Mouse (Mus musculus): ENCODE results near the gene Trp53inp2.
A peak's percentile ranks its signal among the peaks of the same experiment; 100 is the strongest.

Trp53inp2 gene

DNA sequence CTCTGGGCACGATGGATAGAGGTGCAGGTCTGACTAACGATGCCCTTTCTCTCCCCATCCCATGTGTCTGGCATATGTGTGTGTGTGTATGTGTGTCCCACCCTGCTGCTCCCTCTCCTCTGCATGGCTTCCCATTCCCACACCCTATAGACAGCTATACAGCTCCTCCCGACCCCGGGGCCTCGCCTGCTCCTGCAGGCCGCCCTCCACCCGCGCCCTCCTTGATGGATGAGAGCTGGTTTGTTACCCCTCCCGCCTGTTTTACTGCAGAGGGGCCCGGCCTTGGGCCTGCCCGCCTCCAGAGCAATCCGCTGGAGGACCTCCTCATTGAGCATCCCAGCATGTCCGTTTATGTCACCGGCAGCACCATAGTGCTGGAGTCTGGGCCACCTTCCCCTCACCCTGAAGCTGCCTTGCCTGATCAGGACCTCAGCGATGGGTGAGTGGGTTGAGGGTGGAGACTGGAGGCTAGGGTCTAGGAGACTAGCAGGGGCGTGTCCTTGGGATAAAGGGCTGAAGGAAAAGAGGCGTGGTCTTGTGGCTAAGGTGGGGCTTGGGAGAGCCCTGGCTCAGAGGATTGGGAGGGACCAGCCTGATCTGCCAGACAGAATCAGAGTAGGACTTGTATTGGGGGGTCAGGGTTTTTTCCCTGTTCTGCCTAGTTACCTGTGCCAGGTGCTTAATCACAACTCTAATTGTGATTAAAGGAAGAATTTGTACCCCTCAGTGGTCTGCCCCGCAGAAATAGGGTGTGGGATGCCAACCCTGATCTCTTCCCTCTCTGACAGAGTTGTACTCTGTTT, 5.1 kb downstream of the Trp53inp2 start:
- peak in 1 of 2 experiments; percentile 19 for DNase-seq

DNA sequence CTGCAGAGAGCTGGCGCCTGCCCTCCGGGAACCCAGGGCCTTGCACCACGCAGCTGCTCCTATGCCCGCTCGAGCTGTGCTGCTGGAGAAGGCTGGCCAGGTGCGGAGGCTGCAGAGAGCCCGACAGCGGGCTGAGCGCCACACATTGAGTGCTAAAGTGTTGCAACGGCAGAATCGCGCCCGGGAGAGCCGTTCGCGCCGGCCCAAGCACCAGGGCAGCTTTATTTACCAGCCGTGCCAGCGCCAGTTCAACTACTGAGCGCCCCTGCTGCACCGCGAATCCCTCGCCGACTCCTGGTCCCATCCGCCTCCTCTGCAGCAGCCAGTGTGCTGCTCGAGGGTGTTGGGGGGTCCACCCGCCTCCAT, 5.7 kb downstream of the Trp53inp2 start:
- peak in 1 of 2 experiments; percentile 18 for DNase-seq

DNA sequence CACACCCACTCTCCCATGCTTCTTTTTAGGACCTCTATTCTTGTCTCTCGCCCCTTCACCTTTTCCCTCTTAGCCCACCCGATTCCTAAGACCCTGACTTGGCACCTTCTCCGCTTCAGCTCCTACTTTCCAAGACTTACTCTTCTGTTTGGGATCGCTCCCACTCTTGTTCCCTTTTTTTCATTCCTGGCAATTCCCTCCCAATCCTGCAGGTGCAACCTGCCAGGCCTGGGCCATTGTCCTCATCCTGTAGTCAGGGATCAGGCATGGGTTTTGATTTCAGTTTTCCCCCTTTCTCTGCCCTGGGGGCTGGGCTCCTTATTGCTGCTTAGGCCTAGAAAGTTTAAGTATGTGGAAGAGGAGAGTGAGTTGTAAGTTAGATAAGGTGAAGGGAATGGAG, 6.2 kb downstream of the Trp53inp2 start:
- no peak for DNase-seq

DNA sequence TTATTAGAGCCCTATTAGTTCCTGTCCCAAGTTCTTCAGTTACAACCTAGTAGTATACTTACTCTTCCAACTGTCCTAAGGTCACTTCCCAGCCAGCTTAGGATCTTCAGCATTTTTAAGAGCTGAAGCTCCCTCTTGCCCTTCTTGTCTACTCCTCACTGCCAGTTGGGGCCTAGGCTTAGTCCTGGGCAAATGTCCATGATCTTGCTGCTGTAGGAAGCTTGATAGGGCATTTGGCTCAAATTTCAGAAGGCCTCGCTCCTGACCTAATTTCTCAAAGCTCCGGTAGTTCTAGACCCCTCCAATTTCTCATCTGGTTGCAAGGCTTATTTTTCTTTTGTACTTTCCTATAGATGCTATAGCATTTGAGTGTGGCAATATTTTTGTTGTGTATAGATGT, 7.7 kb downstream of the Trp53inp2 start:
- no peak for DNase-seq

DNA sequence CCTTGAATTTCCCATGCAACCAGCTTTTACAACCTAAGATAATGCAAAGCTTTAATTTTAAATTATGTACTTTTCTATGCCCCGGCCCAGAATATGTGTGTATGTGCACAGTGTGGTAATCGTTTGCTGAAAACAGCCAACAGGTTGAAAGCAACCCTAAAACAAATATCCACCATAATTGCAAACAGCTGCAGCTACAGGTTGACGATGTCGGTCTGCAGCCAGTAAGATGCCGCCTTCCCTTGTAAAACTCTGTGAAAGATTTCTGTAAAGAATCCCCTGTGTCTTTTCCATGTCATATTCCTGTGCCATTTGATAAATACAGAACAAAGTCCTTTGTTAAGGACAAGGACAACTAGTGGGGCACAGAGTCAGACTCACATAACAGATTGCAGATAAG, 13.7 kb downstream of the Trp53inp2 start:
- DNase-seq: no peak

DNA sequence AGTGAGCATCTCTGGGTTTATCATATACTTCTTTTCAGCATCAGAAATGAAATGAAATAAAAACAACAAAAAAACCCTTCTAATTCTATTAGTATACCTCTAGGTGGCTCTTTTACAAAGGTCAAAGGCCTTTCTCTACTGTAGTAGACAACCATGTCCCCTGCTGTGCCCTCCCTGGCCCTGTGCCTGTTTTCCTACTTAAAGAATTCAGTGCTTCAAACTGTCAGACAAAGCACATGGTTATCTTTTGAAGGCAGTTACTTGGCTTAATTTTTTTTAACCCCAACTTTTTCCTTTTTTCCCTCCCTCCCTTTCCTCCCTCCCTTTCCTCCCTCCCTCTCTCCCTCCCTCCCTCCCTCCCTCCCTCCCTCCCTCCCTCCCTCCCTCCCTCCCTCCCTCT, 19.4 kb downstream of the Trp53inp2 start:
- no peak for DNase-seq

DNA sequence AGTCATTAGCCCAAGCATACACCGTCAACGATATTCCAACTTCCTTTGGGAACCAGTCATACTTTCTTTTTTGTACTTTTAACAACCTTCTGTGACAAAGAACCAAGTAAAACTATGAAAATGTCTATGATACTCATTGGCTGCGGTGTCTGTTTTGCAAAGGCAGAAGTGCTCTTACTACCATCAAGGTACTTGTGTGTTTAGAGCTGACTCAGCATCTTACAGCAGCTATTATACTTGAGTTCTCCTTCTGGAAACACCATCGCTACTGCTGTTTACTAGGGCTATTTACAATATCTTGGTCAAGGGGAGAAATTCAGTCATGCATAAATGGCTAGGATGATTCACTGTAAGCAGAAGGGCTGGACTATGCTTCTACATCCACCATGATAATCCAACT, 21.1 kb downstream of the Trp53inp2 start:
- no peak for DNase-seq

DNA sequence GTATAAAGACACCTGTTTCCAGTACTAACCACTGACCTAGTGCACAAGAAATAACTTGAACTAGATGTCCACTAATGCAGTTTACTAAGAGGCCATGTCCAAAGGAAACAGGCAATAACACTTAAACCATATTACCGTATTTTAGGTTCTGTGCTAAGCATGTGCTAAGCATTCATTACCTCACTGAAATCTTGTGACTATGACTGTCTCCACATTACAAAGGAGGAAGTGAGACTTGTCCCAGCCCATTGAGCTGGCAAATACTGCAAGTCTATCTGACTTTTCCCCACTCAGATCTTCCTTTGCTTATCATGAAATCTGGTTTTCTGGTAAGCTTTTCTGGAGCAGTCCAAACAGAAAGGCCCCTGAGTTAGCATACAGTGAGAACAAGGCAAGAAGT, 23.8 kb downstream of the Trp53inp2 start:
- peak; percentile 67 to 74 for DNase-seq

DNA sequence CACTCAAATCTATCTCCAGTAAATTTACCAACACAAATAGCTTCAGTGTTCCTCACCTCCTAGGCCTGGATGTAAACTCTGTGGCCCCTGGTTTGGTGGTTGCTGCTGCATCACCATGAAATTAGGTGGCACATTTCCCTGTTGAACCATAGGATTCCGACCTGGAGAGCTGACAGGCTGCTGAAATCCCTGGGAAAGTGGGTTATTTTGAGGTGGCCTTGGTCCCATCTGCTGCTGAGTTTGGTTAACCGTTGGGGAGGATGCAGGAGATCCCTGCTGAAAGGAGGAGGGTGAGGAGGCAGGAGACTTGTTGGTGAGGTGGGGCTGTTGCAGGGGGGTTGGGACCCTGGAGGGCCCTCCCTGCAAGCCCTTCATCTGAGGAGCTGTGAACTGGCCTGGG, 40.1 kb downstream of the Trp53inp2 start:
- DNase-seq: no peak

DNA sequence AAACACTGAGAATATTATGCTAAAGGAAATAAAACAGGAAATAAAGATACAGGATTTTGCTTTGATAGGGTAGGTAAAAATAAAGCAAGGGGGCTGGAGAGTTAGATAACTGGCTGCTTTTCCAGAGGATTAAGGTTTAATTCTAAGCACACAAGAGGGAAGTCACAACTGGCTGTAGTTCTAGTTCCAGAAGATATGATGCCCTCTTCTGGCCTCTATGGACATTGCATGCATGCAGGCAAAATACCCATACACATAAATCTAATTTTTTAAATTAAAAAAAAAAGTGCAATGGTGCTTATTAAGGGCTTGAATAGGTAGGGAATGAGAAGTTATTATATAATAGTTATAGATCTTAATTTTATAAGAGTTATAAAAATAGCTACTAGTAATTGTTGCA, 55.6 kb downstream of the Trp53inp2 start:
- peak; percentile 58 to 65 for DNase-seq

Measured in B cell, adult 2 months (primary cell).